Mouse (Mus musculus) heart, embryonic 12.5 days (tissue): Measurements from ENCODE around the gene Ank2. TPM values are rescaled to one million over a fixed set of nuclear protein-coding genes. Genes with fewer than 3 reads are reported as not detected.

Source experiments
- microRNA counts: library from miRNA; unstranded; fragments of <30 nt; microRNA quantifications from one replicate; lab custom pipeline; 2017
- microRNA-seq: library from miRNA; unstranded; fragments of <30 nt; microRNA quantifications from one replicate; pipeline ENCODE4, GENCODE M21; 2017
- polyA plus RNA-seq: library from polyadenylated mRNA; unstranded; fragments of >200 nt; fragmentation: Nextera tagmentation; extraction: Ambion mirVana; gene quantifications from 2 replicates; pipeline ENCODE4 v1.2.1, GENCODE M21; 2016

Ank2 gene
- polyA plus RNA-seq, 1 experiment from 2014 or later, result 42.5 TPM

MicroRNA genes within 50 kb of the gene (microRNA counts, 519-probe panel; counts per million panel counts)
- microRNA mmu-miR-302a (lab: Ali Mortazavi, UCI) (4,551 counts per million, percentile 44 among the panel's probes with 10 or more counts), microRNA mmu-miR-302b (lab: Ali Mortazavi, UCI) (not detected), microRNA mmu-miR-302c (lab: Ali Mortazavi, UCI) (not detected), microRNA mmu-miR-302d (lab: Ali Mortazavi, UCI) (5,522 counts per million, percentile 66 among the panel's probes with 10 or more counts), microRNA mmu-miR-367 (lab: Ali Mortazavi, UCI) (4,106 counts per million, percentile 36 among the panel's probes with 10 or more counts)

Small RNA genes within 50 kb of the gene (microRNA-seq; reads per million reads assigned to microRNA genes)
- gene Gm44494 (not detected), gene Mir302a (2,807 reads per million, percentile 86 among the genes with 10 or more reads in this experiment), gene Mir302b (1,383 reads per million, percentile 81 among the genes with 10 or more reads in this experiment), gene Mir302c (316 reads per million, percentile 67 among the genes with 10 or more reads in this experiment), gene Mir302d (2,068 reads per million, percentile 83 among the genes with 10 or more reads in this experiment), gene Mir367 (2.4 reads per million, percentile 2 among the genes with 10 or more reads in this experiment)

Other genes with a start within 250 kb of the Ank2 start
- 61.2 and 62.6 TPM in 2 replicates for gene Larp7, start 54.0 kb upstream of the Ank2 start, polyA plus RNA-seq
- gene Zgrf1, start 54.1 kb upstream of the Ank2 start, polyA plus RNA-seq, result 9.9 and 10.0 TPM in 2 replicates
- 0.24 TPM in 1 of 2 replicates, not detected in the other for gene Neurog2, start 133.8 kb upstream of the Ank2 start, polyA plus RNA-seq